Mouse (Mus musculus) cerebral cortex, adult 2 months (tissue): ENCODE data around the gene Cd247.

Experiments used
- WGBS: fragments of 180-500 bp; shearing (Covaris S2); methylation state at CpG from one replicate; pipeline ENCODE4 v1.1.7; 2018; 5-methylcytosine and 5-hydroxymethylcytosine counted together

Cd247 gene

DNA sequence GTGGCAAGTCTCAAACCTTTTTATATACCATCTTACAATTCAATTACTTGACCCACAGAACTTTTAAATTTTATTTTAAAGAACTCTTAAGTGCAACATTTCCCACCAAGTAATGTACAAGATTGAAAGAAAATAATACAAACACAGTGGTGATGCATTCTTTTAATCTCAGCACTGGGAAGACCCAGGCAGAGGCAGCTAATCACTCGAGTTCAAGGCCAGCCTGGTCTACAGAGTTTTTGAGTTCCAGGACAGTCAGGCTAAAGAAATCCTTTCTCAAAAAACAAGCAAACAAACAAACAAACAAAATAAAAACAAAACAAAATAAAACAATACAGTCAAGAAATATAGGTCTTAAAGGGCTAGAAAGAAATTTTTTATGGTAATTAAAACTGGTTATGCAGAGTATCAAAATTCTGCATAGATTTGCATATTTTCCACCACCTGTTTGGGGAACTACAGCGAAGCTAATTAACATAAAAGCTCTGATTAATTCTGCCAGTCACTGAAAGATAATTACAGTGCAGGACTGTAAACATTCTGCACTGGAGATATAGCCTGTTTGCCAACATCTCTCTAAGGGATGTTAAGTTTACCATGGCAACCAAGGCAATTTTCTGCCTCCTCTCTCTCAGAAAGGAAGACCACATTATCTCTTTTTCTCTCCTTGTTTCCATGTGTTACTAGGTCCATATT is 125.4 kb downstream of the Cd247 start:
- 52% methylated on average over 2 of the region's 2 CpGs for WGBS

DNA sequence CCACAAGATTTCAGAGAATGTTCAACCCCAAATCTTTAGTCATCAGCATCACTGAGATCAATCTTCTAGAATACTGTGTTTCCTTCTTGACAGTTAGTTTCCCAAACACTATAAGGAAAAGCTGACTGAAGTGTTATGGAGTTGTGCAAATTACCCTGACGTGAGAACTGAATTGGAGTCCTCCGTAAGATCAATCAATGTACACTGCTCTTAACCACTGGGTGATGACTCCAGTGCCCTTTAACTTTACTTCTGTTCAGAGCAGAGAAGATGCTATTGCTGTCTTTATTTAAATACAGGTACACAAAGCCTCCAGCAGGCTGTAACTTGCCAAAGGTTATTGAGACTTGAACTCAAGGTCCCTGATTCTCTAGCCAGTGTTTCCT is 125.9 kb downstream of the Cd247 start:
- 69% methylated on average over 2 of the region's 2 CpGs for WGBS

DNA sequence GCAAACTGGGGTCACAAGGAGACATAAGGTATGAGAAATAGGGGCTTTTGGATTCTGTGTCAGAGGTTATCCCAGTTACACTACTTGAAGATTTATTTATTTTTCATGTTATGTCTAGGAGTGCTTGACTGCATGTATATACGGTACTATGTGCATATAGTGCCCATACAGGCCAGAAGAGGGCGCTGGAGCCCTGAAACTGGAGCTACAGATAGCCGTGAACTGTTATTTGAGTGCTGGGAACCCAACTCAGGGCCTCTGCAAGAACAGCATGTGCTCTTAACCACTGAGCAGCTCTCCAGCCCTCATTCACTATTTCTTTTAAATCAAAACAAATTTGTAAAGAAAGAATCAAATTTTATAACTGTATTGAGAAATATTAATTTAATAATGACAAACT is 132.5 kb downstream of the Cd247 start:
- 76% methylated on average over 3 of the region's 3 CpGs for WGBS

DNA sequence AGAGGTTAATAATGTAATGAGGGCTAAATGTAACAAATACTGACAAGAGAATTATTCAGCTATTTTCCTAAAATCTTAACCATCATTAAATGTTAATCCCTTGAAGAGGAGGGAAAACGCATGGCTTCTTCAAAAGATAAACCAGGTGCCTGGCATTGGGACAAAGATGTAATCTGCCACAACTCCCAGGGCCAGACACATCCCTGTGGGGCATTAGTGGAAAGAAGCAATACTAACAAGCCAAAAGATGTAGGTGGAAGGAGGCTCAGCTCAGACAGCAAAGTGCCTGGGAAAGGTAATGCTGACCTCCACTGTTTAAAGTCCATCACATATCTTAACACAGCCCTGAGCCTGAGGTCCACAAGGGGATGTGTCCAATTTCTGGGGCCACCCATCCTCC is 134.0 kb downstream of the Cd247 start:
- whole genome bisulfite sequencing = 69% methylated on average over 1 of the region's 1 CpGs

DNA sequence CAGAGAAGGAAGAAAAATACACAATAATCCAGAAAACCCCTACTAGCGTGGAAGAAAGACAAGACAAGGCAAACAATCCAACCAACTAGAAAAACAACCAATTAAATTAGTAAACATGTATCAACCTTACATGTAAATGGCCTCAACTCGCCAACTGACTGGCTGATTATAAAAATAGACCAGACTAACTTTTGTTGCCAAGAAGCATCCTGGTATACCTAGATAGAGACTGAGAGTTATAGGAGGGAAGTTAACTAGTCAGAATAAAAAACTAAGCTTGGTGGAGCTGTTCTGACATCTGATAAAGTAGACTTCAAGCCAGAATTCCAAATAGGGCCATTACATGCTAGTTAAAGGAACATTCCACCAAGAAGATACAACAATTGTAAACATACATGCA is 136.7 kb downstream of the Cd247 start:
- 78% methylated on average over 2 of the region's 2 CpGs for WGBS
